Mouse (Mus musculus) left cerebral cortex, postnatal 14 days (tissue): ENCODE data around the gene Fuk. TPM values are rescaled to one million over a fixed set of nuclear protein-coding genes. Genes with fewer than 3 reads are reported as not detected.
"Not testable (repeated sequence)": the region's sequence is repeated elsewhere in the genome, so short reads cannot be mapped to it uniquely, and the experiment has no call there.

ENCODE experiments used
- DNase-seq, 2 experiments: peaks; one replicate each; pipeline ENCODE4 v3.0.0; 2021 to 2022; ENCODE audit warnings: low spot score in 2 of 2, mixed read lengths in 1 of 2
- intact Hi-C: fragments of 180-260 bp; cut with DNase I; formaldehyde crosslinking; loops from one replicate; pipeline ENCODE4 v1.15.1; 2025
- total RNA-seq, 2 experiments: library from RNA; stranded (reverse); gene quantifications; 2 replicates each; pipeline ENCODE4 v1.2.3; 2021

The Fuk gene
- total RNA-seq, 2 experiments from 2014 or later = 15.6 to 16.9 TPM

- intact Hi-C loops = loop anchor here (5.0 kb wide), 1 partner anchor 46 kb away; no protein-coding TSS in a partner anchor
- no peak for DNase-seq
These were observed 18.5 kb upstream of the Fuk start for GRCm38 (mm10) chr8:110920773-110921277.

GRCm38 (mm10) chr8:110920032-110920772 lies 17.9 kb upstream of the Fuk start:
- DNase-seq = peak in 1 of 2 experiments; percentile 31
- intact Hi-C loops = loop anchor here (5.0 kb wide), 1 partner anchor 47 kb away; no protein-coding TSS in a partner anchor

GRCm38 (mm10) chr8:110919341-110920031 lies 17.2 kb upstream of the Fuk start, which contains the start of gene St3gal2:
St3gal2 (plus strand) TSS chr8:110919922.
- intact Hi-C loops = loop anchor here (5.0 kb wide), 1 partner anchor 48 kb away; no protein-coding TSS in a partner anchor
- peak; percentile 91 to 94 for DNase-seq

- intact Hi-C loops = no loop called here
- DNase-seq = no peak
These were observed 16.2 kb upstream of the Fuk start for GRCm38 (mm10) chr8:110918460-110918859.

GRCm38 (mm10) chr8:110918027-110918426 lies 15.7 kb upstream of the Fuk start:
- intact Hi-C loops = no loop called here
- peak in 1 of 2 experiments; percentile 33 for DNase-seq

- intact Hi-C loops = no loop called here
- DNase-seq = peak in 1 of 2 experiments; percentile 43
These were observed 15.1 kb upstream of the Fuk start for GRCm38 (mm10) chr8:110917415-110917814.

- no peak for DNase-seq
- intact Hi-C loops = no loop called here
These were observed 9.6 kb upstream of the Fuk start for GRCm38 (mm10) chr8:110911576-110912570.

- DNase-seq, intact Hi-C loops: not testable (repeated sequence)
These were observed 7.6 kb upstream of the Fuk start for GRCm38 (mm10) chr8:110909850-110910249.

GRCm38 (mm10) chr8:110906682-110907081 lies 4.4 kb upstream of the Fuk start:
- intact Hi-C loops = no loop called here
- no peak for DNase-seq

GRCm38 (mm10) chr8:110905404-110905803 lies 3.1 kb upstream of the Fuk start:
- DNase-seq = peak; percentile 35 to 60
- intact Hi-C loops = no loop called here

- DNase-seq = no peak
- intact Hi-C loops = no loop called here
These were observed 284 bp upstream of the Fuk start for GRCm38 (mm10) chr8:110902579-110902965.

- no peak for DNase-seq
- intact Hi-C loops = no loop called here
These were observed 1.2 kb downstream of the Fuk start for GRCm38 (mm10) chr8:110901056-110901455.

- no peak for DNase-seq
- intact Hi-C loops = no loop called here
These were observed 4.8 kb downstream of the Fuk start for GRCm38 (mm10) chr8:110897495-110897894.

- intact Hi-C loops = no loop called here
- no peak for DNase-seq
These were observed 6.5 kb downstream of the Fuk start for GRCm38 (mm10) chr8:110895812-110896211.

- intact Hi-C loops = no loop called here
These were observed 7.0 kb downstream of the Fuk start for GRCm38 (mm10) chr8:110895254-110895653.

GRCm38 (mm10) chr8:110894851-110895250 lies 7.4 kb downstream of the Fuk start:
- DNase-seq = no peak
- intact Hi-C loops = no loop called here

More at GRCm38 (mm10) chr8:110895254-110895653, 7.0 kb downstream of the Fuk start:
- no peak for DNase-seq

GRCm38 (mm10) chr8:110892913-110893312 lies 9.4 kb downstream of the Fuk start:
- DNase-seq = no peak
- intact Hi-C loops = no loop called here

GRCm38 (mm10) chr8:110892040-110892439 lies 10.2 kb downstream of the Fuk start:
- intact Hi-C loops = no loop called here
- no peak for DNase-seq

- intact Hi-C loops = no loop called here
- DNase-seq = no peak
These were observed 12.3 kb downstream of the Fuk start for GRCm38 (mm10) chr8:110889904-110890470.
